Mouse (Mus musculus): ENCODE data around the gene Ctsj. TPM values are rescaled to one million over a fixed set of nuclear protein-coding genes. Genes with fewer than 3 reads are reported as not detected.

Gene Ctsj
- polyA plus RNA-seq, 1 experiment from 2014 or later: not detected

Other genes starting within 250 kb of the Ctsj start
- gene BC051665, start 219.6 kb downstream of the Ctsj start, polyA plus RNA-seq (2015; fragmentation: Nextera tagmentation; extraction: Ambion mirVana): not detected in 2 replicates
- not detected in 2 replicates for gene Ctsll3, start 203.1 kb downstream of the Ctsj start, polyA plus RNA-seq (2015; fragmentation: Nextera tagmentation; extraction: Ambion mirVana)
- 0.12 TPM in 1 of 2 replicates, not detected in the other for gene 4930486L24Rik, start 141.5 kb downstream of the Ctsj start, polyA plus RNA-seq (2015; fragmentation: Nextera tagmentation; extraction: Ambion mirVana)
- 0.14 and 0.16 TPM in 2 replicates for gene Gm49392, start 109.1 kb downstream of the Ctsj start, polyA plus RNA-seq (2015; fragmentation: Nextera tagmentation; extraction: Ambion mirVana)
- gene Ctla2b, start 108.5 kb downstream of the Ctsj start, polyA plus RNA-seq (2015; fragmentation: Nextera tagmentation; extraction: Ambion mirVana): 5.6 and 8.4 TPM in 2 replicates
- not detected in 2 replicates for gene Tpbpb, start 101.1 kb downstream of the Ctsj start, polyA plus RNA-seq (2015; fragmentation: Nextera tagmentation; extraction: Ambion mirVana)
- gene Gm49393, start 70.4 kb downstream of the Ctsj start, polyA plus RNA-seq (2015; fragmentation: Nextera tagmentation; extraction: Ambion mirVana): not detected in 2 replicates
- gene Gm49391, start 69.4 kb downstream of the Ctsj start, polyA plus RNA-seq (2015; fragmentation: Nextera tagmentation; extraction: Ambion mirVana): 2.2 and 3.9 TPM in 2 replicates
- 32.7 and 35.5 TPM in 2 replicates for gene Ctla2a, start 69.3 kb downstream of the Ctsj start, polyA plus RNA-seq (2015; fragmentation: Nextera tagmentation; extraction: Ambion mirVana)
- gene Tpbpa, start 64.0 kb downstream of the Ctsj start, polyA plus RNA-seq (2015; fragmentation: Nextera tagmentation; extraction: Ambion mirVana): not detected in 2 replicates
- gene Ctsq, start 34.7 kb upstream of the Ctsj start, polyA plus RNA-seq (2015; fragmentation: Nextera tagmentation; extraction: Ambion mirVana): not detected in 2 replicates
- gene Ctsr, start 158.3 kb upstream of the Ctsj start, polyA plus RNA-seq (2015; fragmentation: Nextera tagmentation; extraction: Ambion mirVana): not detected in 2 replicates
- not detected in 2 replicates for gene Cts6, start 197.5 kb upstream of the Ctsj start, polyA plus RNA-seq (2015; fragmentation: Nextera tagmentation; extraction: Ambion mirVana)
- not detected in 2 replicates for gene Cts8, start 249.4 kb upstream of the Ctsj start, polyA plus RNA-seq (2015; fragmentation: Nextera tagmentation; extraction: Ambion mirVana)

All from liver, embryonic 13.5 days (tissue).